Mouse (Mus musculus): ENCODE measurements around the gene Il27ra. TPM values are rescaled to one million over a fixed set of nuclear protein-coding genes. Genes with fewer than 3 reads are reported as not detected.
"Not testable (repeated sequence)": the region's sequence is repeated elsewhere in the genome, so short reads cannot be mapped to it uniquely, and the experiment has no call there.

Gene Il27ra
- polyA plus RNA-seq, 1 experiment, result 1.1 TPM

DNA sequence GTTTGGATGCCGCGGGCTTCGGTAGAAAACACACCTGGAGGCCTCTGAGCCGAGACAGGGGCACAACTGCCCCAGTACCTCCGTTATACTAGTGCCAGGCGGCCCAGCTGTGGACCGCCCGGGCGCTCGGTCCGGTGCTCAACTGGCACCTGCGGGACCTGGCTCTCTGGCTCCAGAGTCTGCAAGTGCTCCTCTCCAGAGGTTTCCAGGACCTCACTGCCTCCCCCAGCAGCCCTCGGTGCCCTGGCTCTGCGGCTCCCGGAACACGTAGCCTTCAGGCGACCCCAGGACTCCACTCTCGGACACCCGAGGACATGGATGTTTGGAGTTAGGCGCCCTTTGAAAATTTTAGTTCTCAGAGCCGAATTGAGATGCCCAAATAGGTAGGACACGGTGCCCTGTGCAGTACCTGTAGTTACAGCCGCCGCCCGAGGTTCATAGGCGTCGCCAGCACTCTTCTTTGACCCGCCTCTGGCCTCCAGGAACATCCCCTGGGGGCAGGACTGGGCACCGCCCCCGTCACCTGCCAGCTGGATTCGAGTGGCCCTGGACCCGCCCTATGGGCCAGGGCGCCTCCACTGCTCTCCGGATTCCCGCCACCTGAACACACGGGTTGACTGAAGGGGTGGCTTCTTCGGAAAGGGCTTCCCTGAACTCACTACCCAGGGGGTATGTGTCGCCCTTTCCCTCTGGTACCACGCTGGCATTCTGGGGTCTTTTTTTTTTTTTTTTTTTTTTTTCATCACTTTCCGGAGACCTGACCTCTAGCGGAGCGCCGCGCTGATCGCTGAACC lies 30.5 kb downstream of the Il27ra start, which contains the start of gene 2210011C24Rik:
2210011C24Rik (minus strand) TSS at position 467 of the 794 bp plus-strand sequence.
- Histone ChIP-seq H3K4me1 (ENCODE audit: control insufficient read depth, insufficient read depth, low read length) (no peaks in the 10 kb centered on the region), H3K27ac (ENCODE audit: insufficient read depth, low read length) (no peak within 1 kb of the TSS), H3K4me3 (ENCODE audit: insufficient read depth, low read length) (peak within 1 kb of the TSS; percentile 41)
- TF ChIP-seq CTCF (IDR thresholded peaks at IDR 0.05; ENCODE audit: borderline replicate concordance, insufficient read depth, low read length) (no peak), POLR2A (IDR thresholded peaks at IDR 0.05; ENCODE audit: low read depth, low read length) (no peak)

DNA sequence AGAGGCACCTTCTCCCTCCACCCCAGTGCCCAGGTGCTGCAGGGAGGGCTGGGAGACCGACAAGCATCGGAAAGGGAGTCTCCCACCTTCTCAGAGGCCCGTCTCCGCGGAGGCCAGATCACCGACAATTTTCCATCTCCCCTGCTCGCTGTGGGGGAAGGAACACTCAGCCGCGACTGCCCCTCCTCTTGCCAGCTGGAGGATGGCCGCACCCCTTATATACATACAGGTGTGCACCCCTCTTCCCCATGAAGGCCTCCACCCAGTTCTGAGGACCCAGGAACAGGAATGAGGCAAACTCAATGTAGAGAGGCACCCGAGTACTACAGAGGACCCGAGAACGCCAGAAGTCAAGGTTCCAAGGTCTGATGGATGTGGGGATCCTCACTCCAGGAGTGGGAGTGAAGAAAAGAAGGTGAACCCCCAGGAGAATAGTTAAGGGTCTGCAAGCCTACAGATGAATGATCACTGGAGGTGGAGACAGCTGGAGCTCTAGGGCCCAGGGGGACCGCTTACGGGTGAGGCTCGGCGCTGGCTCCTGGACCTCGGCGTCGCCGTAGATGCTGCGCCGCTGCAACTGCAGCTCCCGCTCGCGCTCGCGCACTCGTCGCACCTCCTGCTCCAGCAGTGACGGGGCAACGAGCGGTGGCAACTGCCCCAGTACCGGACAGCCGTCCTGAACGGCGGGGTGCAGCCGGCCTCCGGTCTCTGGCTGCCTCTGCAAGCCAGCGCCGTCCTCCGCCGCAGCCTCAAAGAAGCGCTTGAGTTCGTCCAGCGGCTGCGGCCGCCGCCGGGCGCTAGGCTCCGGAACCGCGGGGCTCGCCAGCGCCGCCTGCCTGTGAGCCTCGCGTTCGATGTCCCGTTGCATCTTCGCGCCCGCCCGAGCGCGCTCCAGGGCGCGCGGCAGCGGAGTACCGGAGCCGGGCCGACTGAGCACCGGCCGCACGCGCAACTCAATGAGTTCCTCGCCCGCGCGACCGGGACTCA lies 31.5 kb downstream of the Il27ra start:
- Histone ChIP-seq H3K27ac (ENCODE audit: insufficient read depth, low read length) (no peak overlapping the region), H3K4me1 (ENCODE audit: control insufficient read depth, insufficient read depth, low read length) (no peaks in the 10 kb centered on the region), H3K4me3 (ENCODE audit: insufficient read depth, low read length) (peak overlapping the region; percentile 41)
- TF ChIP-seq POLR2A (IDR thresholded peaks at IDR 0.05; ENCODE audit: low read depth, low read length), result no peak
- TF ChIP-seq CTCF (IDR thresholded peaks at IDR 0.05; ENCODE audit: borderline replicate concordance, insufficient read depth, low read length), result peak; percentile 55

DNA sequence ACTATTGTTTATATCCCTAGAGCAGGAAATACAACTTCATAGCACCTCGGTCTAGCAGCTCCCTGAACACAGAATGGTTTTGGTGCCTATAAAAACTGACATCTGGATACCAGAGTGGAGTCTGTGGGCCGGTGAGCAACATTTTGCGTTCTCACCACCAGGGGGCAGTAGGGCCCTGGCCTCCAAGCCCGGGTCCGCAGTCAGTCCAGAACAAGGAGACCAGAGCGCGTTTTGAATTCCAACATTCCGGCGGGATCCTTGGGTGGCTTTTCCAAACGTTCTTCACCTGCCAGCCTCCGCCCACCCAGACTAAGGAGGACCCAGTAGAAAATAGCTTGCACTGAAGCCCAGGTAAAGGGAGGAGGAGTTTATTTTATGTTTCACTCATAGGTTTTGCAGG lies 32.5 kb downstream of the Il27ra start:
- peaks cover 3% of the 10 kb centered on the region; the same call in 1 of the 2 replicates for H3K4me1 ChIP-seq (ENCODE audit: control insufficient read depth, insufficient read depth, low read length)
- H3K4me3 ChIP-seq (ENCODE audit: insufficient read depth, low read length), result no peak overlapping the region
- no peak overlapping the region for H3K27ac ChIP-seq (ENCODE audit: insufficient read depth, low read length)
- TF ChIP-seq POLR2A (IDR thresholded peaks at IDR 0.05; ENCODE audit: low read depth, low read length) (no peak), CTCF (IDR thresholded peaks at IDR 0.05; ENCODE audit: borderline replicate concordance, insufficient read depth, low read length) (peak; percentile 87)

DNA sequence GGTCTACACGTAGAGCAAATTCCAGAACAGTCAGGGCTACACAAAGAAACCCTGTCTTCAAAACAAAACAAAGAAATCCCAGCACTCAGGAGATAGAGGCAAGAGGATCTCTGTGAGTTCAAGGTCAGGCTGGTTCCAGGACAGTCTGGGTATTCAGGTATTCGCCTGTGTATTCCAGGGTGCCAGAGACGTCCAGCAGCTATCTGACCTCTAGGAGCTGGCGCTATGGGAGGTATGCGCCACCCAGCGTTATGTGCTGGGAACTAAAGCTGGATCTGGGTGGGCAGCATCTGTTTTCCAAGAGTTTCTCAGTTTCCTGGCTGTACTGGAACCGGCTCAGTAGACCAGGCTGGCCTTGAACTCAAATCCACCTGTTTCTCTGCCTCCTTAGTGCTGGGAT lies 34.0 kb downstream of the Il27ra start:
- TF ChIP-seq CTCF (IDR thresholded peaks at IDR 0.05; ENCODE audit: borderline replicate concordance, insufficient read depth, low read length), result peak; percentile 39; the same call in 1 of the 2 replicates
- TF ChIP-seq POLR2A (IDR thresholded peaks at IDR 0.05; ENCODE audit: low read depth, low read length), result no peak
- Histone ChIP-seq H3K4me1 (ENCODE audit: control insufficient read depth, insufficient read depth, low read length) (peaks cover 5% of the 10 kb centered on the region; the same call in 1 of the 2 replicates), H3K4me3 (ENCODE audit: insufficient read depth, low read length) (no peak overlapping the region), H3K27ac (ENCODE audit: insufficient read depth, low read length) (no peak overlapping the region)

DNA sequence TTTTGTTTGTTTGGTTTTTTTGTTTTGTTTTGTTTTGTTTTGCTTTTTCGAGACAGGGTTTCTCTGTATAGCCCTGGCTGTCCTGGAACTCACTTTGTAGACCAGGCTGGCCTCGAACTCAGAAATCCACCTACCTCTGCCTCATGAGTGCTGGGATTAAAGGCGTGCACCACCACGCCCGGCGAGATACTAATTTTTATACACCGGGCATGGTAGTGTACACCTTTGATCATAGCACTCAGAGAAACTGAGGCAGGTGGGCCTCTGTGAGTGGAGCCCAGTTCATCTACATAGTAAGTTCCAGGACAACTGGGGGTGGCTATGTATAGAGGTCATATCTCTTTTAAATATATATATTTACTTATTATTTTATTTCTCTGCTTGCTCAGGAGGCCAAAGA lies 36.9 kb downstream of the Il27ra start:
- H3K4me1 ChIP-seq (ENCODE audit: control insufficient read depth, insufficient read depth, low read length); H3K4me3 ChIP-seq (ENCODE audit: insufficient read depth, low read length); H3K27ac ChIP-seq (ENCODE audit: insufficient read depth, low read length): not testable (repeated sequence)

DNA sequence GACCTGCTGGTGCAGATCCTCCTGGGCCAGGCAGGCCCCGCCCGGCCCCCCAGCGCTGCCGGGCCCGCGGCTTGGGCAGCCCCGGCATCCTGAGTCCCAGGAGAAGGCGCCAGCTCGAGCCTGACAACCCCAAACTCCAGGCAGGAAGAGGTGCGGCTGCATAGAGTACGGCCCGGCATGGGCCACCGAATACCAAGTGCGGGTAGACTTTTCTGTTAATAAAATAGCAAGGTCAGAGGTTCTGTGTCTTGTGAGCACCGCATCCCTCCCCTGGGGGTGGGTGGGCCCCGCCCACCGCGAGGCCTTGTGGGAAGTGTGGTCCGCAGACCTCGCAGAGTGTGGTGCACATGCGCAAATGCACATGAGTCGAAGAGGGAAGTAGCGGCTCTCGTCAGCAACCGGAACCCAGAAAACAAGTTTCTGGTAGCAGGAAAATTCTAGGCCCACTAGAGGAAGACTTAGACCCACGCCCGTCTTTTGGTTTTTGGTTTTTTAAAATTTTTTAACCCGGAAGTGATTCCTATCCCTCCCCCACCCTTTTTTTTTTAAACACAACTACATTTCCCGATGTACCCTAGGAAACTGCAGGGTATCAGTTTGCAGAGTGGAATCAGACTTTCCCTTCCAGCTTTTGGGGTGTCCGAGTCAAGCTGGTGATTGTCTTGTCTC lies 37.7 kb downstream of the Il27ra start:
- H3K4me1 ChIP-seq (ENCODE audit: control insufficient read depth, insufficient read depth, low read length), result peaks cover 6% of the 10 kb centered on the region; the same call in 1 of the 2 replicates
- TF ChIP-seq CTCF (IDR thresholded peaks at IDR 0.05; ENCODE audit: borderline replicate concordance, insufficient read depth, low read length), result no peak
- peak; percentile 65 for TF ChIP-seq POLR2A (IDR thresholded peaks at IDR 0.05; ENCODE audit: low read depth, low read length)
- peak overlapping the region; percentile 62 for H3K4me3 ChIP-seq (ENCODE audit: insufficient read depth, low read length)
- peak overlapping the region; percentile 90 for H3K27ac ChIP-seq (ENCODE audit: insufficient read depth, low read length)

DNA sequence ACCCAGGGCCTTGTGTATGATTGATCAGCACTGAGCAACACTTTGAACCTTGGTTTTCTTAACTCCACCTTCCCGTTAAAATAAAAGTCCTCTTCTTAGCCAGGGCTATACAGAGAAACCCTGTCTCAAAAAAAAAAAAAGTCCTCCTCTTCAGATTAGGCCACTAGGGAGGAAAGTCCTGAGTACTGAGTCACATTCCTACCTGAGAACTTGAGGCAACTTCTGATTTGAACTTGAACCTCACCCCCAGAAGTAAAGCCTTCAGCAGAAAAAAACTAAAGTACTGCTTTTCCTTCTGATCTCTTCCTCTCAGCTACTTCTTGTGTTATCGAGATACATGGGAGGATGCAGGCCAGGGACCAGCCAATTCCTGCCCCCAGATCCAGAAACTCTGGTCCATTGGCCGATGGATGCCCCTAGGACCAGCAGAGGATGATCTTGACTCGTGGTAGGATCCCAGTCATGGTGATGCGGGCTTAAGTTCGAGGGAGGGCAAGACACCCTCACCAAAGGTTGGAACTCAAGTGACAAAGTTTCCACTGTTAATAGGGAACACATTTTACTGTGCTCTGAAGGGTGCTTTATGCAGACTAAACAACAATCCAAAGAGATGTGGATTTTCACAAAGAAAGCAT lies 38.7 kb downstream of the Il27ra start:
- peak overlapping the region; percentile 90 for H3K27ac ChIP-seq (ENCODE audit: insufficient read depth, low read length)
- TF ChIP-seq CTCF (IDR thresholded peaks at IDR 0.05; ENCODE audit: borderline replicate concordance, insufficient read depth, low read length) (no peak), POLR2A (IDR thresholded peaks at IDR 0.05; ENCODE audit: low read depth, low read length) (no peak)
- peaks cover 9% of the 10 kb centered on the region; the same call in 1 of the 2 replicates for H3K4me1 ChIP-seq (ENCODE audit: control insufficient read depth, insufficient read depth, low read length)

DNA sequence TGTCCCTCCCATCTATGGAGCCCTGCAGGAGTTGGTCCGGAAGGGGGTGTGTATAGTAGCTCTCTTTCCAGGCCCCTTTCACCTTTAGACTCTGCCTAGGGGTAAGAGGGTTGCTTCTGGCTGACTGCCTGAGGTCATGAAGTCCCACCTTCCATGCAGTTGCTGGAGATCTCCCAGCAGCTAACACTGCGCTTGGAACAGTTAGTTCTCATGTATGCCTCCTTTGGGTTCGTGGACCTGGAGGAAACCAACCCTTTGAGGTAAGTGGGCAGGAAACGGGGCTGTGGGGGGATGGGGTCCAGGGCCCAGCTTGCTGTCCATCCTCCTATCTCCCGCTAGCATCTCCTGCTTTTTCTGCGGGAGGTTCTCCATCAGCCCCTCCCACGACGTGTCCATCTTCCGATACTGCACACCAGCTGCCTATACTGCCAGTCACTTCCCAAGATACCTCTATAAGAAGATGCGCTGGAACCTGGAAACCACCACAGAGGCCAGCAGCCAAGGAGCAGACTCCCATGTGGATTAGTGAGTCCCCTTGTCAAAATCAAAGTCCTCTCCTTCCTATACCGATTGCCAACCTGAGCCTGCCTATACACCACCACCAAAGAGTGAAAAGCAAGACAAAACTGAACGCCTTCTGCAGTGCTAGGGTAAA lies 39.3 kb downstream of the Il27ra start:
- TF ChIP-seq CTCF (IDR thresholded peaks at IDR 0.05; ENCODE audit: borderline replicate concordance, insufficient read depth, low read length) (no peak), POLR2A (IDR thresholded peaks at IDR 0.05; ENCODE audit: low read depth, low read length) (peak; percentile 30; the same call in 1 of the 2 replicates)
- Histone ChIP-seq H3K27ac (ENCODE audit: insufficient read depth, low read length) (no peak overlapping the region), H3K4me1 (ENCODE audit: control insufficient read depth, insufficient read depth, low read length) (peaks cover 9% of the 10 kb centered on the region; the same call in 1 of the 2 replicates), H3K4me3 (ENCODE audit: insufficient read depth, low read length) (no peak overlapping the region)

More for the DNA sequence above, 38.7 kb downstream of the Il27ra start:
- H3K4me3 ChIP-seq (ENCODE audit: insufficient read depth, low read length), result peak overlapping the region; percentile 62

All from embryonic fibroblast, embryonic 13.5 days (primary cell).